Mouse (Mus musculus): ENCODE results near the gene Fnip2. TPM values are rescaled to one million over a fixed set of nuclear protein-coding genes. Genes with fewer than 3 reads are reported as not detected.

Gene Fnip2
- total RNA-seq, 2 experiments from 2014 or later: 19.9 to 21.0 TPM

DNA sequence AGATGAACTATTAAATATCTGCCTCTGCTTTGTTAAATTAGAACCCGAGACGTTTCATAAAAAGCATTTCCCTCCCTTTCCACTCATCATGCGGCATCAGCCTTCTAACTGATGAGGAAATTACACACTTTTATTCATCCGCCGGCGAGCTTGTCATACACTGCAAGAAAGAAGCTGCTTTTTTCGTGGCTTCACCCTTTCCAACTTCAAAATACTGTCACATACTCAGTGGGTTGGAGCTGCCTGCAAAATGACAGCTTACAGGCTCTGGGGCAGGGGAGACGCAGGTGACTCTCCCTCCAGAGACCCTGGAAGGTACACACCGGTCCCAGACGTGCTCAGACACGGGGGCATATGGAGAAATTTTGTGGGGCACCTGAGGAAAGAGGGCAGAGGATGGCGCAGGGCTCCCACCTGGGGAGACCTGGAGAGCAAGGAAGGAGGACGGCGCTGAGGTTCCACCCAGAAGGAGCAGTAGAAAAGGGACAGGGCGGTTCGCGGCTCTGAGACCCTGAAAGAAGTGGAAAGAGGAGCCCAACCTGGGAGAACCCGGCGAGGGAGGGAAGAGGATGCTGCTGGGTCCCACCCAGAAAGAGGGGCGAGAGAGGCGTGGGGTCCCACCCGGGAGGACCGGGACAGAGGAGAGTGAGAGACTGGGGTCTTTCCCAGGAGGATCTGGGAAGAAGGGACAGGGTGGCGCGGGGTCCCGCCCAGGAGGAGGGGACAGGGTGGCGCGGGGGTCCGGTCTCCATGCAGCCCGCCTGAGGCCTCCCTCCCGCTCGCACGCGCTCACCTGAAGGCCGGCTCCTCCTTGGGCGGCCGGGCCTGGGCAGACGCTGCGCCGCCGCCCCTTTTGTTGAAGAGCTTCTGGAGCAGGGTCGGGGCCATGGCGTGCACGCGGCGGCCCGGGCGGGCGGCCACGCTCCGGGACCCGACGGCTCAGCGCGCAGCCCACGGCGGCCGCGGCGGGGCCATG, 592 bp downstream of the Fnip2 start:
- peak in 1 of 2 experiments; percentile 36 for DNase-seq (ENCODE audit: extremely low spot score in 1 of 2, low spot score in 1 of 2)

DNA sequence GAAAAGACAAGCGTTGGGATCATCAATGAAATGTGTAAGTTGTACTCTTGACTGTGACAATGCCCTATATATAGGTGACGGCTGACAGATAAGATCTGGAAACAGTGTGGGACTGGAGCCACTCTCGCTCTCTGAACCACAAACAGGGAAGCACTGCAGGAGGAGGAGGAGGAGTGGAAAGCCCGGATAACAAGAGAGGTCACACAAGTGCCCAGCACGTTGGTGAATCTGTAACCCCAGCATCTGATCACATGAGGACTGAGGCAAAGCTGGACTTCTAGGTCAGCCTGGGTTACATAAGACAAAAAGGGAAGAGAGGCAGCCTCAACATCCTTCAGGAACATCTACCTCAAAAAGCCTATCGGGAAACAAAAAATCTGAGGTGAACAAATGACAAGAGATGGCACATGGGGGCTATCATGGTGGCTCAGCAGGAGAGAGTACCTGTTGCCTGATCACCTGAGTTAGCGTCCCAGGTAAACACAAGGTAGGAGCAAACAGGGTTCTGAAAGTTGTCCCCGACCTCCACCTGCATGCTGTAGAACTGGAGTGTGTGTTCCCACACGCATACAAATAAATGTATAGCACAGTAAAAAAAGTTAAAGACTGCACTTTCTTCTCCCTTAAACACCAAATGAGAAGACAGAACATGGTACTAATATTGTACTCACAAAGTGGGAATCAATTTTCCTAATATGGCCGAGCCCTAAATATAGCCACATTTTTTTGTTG, 2.6 kb downstream of the Fnip2 start:
- no peak for DNase-seq (ENCODE audit: extremely low spot score in 1 of 2, low spot score in 1 of 2)

DNA sequence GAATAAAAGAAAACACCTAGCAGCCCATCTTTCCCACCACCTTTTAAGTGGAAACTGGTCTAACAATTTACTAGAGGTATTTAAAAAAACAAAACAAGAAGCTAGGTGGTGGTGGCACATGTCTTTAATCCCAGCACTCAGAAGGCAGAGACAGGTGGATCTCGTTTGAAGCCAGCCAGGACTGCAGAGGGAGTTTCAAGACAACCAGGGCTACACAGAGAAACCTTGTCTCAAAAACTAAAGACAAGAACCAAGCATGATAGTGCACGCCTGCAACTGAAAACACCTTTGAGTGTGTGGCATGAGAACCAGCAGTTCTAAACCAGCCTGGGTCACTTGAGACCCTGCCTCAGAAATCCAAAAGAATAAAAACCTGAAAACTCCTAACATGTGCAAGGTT, 4.1 kb downstream of the Fnip2 start:
- DNase-seq (ENCODE audit: extremely low spot score in 1 of 2, low spot score in 1 of 2): no peak

DNA sequence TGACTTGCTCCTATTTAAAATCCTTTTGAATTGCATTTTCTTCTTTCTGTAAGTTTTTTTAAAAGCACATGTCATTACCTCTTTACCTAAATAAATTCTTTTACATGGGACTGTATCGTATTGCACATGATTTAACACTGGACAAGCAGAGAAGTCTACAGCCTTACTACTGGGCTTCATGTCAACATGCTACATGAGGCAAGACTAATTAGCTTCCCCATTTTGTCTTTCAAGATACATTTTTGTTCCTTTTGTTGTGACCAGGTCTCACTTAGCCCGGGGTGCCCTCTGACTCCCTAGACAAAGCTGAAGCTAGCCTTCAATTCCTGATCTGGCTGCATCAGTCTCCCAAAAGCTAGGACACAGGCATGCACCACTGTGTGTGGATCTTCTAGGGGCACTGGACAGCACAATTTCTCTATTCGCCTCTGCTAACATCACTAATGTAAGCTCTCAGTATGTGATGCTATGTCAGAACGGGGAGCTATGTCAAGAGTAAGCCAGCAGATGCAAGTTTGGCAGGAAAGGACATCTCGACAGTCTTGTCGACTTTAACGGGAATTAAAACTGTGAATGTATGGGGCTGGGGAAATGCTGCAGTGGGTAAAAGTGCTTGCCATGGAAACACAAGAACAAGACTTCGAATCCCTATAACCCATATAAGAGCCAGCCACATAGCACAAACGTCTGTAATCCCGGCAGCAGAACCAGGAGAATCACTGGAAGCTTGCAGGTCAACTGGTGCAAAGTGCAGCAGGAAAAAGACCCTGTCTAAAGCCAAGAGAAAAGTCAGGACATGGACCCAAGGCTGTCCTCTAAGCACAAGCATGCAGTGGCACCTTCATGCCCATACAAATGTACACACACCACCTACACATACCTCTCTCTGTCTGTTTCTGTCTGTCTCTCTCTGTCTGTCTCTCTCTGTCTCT, 5.5 kb downstream of the Fnip2 start:
- DNase-seq (ENCODE audit: extremely low spot score in 1 of 2, low spot score in 1 of 2): no peak

DNA sequence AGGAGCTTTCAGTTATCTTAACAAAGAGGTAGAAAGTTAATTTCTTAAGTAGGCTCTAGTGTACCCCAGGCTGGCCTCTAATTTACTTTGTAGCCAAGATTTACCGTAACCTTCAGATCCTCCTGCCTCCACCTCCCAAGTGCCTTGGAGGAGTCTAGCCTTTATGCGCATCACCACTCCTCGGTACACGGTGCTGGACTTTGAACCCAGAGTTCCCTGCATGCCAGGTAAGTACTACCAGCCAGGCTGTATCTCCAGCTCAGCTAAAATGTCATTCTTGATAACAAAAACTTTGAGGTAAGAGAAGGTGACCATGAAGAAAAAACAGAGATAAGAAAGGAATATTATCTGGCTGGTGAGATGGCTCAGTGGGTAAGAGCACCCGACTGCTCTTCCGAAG, 7.0 kb downstream of the Fnip2 start:
- DNase-seq (ENCODE audit: extremely low spot score in 1 of 2, low spot score in 1 of 2): no peak

DNA sequence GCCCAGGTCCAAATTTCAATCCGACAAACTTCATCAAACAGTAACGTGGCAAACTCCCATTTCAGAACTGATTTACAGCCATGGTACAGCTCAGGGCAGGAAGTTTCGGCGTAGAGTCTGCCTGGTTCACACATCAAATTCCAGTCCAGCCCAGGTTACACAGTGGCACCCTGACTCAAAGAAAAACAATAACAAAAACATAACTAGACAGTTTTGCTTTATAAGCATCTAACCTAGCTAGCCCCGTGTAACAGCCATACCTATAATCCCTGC, 7.9 kb downstream of the Fnip2 start:
- no peak for DNase-seq (ENCODE audit: extremely low spot score in 1 of 2, low spot score in 1 of 2)

DNA sequence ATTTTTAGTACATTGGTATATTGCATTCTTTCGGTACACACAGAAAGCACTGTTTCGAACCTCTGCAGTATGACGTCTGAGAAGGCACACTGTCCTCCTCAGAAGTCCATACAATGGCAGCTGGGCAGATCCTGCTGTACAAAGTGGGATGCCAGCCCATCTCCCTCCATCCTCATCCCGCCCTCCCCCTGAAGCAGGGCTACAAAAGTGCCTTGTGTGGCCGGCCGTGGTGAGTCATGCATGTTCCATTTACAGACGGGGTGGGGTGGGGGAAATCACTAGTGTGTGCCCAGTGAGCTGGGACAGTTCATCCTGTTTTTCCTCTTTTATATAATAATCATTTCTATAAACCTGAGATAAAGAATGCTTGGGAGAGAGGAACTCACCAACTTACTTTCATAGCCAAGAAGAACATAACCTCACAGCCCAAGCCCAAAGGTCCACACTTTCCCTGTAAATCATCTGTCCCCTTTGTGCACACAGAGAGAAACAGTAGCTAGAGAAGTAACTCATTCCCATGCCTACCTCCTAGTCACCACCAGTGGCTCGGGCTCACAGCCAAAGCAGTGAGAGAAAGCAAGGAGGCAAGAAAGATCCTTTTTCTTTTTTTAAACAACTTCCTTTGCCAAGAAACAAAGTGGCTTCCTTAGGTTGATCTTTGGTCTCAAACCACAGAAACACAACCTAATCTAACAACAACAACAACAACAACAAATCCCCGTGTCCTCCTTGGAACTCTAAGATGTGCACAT, 8.4 kb downstream of the Fnip2 start:
- DNase-seq (ENCODE audit: extremely low spot score in 1 of 2, low spot score in 1 of 2): peak in 1 of 2 experiments; percentile 18

DNA sequence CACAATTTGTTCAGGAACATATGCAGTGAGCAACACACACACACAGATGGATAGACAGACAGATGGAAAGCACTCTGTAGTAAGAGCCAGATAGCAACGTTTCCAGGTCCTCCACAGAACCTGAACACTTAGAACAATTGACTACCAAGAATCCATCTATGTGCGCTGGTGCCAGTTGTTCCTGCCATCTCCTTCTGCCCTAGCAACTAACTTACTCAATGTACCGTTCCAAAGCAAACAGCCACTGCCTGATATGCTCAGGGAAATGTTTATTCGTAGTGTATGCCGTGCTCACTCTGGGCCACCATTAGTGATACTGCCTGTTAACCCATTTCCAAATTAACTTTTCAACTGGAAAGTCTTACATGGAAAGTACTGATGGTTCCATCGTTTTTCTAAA, 12.5 kb downstream of the Fnip2 start:
- no peak for DNase-seq (ENCODE audit: extremely low spot score in 1 of 2, low spot score in 1 of 2)

DNA sequence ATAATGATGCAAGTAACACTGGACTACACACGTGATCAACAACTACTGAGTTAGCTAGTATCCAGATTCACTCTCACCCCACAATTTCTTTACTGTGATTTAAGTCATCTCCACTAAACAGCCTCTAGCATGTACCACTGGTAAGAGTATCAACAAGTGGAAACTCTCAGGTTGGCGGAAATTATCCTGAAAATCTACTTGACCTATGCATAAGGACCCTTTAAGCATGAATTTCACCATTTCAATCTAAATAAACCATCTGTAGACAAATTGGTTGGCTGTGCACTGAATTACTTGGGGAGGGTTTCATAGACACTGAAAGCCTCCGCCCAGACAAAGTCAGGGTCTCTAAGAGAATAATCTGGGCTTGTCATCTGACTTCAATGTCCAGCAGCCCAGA, 13.8 kb downstream of the Fnip2 start:
- DNase-seq (ENCODE audit: extremely low spot score in 1 of 2, low spot score in 1 of 2): no peak

DNA sequence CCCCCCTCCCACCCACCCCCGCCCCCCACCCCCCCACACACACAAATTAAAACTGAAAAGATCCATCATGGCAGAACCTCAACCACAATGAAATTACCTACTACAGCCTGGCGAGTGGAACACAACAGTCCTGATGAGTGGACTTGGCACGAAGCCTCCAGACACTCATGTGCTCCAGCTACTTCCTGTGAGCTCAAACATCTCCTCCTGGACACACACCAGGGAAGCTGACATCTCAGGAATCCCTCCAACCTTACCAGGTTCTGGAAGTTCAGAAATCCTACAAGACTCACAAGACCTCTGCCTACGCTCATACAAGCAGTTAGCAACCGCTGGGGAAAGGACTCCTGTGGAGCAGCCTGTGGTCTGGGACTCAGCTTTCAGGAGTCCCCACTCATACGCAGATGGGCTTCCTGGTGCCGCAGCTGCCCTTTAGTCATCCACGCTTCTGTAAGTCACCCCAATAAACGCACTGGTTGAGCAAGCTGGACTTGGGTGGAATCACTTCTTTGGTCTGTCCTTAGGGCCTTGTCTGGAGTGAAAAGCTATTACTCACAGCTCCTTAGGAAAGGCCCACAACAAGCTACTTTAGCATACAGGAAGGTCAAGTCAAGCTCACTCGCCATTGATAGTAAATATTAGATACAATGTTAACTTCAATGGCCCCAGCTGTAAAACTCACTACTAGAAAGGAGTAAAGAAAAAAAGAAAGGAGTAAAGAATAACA, 15.6 kb downstream of the Fnip2 start:
- DNase-seq (ENCODE audit: extremely low spot score in 1 of 2, low spot score in 1 of 2): no peak

DNA sequence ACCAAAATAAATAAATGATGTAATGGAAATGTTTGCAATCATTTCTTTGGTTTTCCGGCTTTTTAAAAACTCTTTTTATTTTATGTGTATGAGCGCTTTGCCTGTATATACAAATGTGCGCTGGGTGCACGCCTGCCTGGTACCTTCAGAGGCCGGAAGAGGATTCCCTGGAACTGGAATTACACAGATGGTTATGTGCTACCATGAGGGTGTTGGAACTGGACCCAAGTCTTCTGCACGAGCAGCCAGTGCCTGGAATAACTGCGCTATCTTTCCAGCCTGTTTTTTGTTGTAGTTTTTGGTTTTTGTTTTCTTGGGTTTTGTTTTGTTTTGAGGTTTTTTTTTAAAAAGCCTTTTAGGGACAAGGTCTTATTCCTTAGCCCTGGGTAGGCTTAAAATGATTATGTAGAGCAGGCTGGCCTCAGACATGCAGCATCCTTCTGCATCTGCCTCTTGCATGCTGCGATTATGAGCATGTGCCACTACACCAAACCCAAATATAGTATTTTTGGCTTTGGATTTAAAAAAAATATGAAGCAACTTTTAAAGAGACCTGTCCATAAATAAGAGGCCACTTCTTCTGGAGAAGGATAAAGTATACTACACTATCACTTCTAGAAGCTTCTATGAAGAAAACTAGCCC, 17.7 kb downstream of the Fnip2 start:
- DNase-seq (ENCODE audit: extremely low spot score in 1 of 2, low spot score in 1 of 2): no peak

DNA sequence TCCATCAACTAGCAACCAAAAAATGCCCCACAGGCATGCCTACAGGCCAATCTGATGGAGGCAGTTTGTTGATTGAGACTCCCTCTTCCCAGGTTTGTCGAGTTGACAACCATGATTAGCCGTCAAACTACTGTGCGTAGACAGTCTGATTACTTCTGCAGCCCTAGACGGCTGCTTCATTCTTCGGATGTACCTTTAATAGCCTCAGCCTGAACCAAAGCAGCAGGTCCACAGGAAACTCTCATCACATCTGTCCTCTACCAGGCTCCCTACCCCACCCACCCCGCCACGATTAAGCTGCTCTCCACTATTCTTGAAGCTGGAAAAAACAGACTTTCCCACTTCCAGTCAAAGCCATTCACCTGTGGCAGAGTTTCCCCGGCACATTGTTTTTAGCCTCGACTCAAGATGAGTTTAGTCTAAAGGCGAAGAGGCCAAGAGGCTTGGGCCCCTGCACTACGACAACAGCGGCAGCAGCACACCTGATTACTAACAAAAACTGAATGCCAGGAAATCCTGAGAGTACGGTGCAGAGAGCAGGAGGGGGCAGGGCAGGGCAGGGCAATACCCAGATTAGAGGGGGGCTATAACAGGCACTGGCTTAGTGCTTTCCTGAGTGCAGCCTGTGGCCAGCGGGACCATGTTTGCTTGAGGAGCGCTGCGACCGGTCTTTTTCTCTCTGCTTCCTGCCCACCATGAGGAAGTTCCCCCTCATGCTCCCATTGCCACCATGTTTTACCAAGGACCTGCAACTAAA, 18.7 kb downstream of the Fnip2 start:
- DNase-seq (ENCODE audit: extremely low spot score in 1 of 2, low spot score in 1 of 2): no peak

DNA sequence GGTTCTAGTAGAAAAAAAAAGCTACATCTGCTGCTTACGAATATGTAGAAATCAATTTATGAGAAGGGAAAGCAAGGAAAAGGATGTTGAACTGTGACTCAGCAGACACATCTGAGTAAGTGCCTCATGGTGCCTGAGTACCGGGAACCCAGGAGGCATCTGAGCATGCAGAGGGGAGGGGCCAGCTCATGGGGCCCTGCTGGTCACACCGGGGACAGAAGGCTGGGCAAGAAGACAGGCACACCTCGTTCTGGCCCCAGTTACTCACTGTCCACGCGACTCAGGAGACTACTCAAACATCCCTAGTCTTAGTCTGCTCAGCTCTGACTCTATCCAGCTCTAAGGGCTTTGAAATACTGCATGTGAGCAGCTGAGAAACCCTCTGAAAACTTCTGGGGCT, 25.0 kb downstream of the Fnip2 start:
- DNase-seq (ENCODE audit: extremely low spot score in 1 of 2, low spot score in 1 of 2): no peak

DNA sequence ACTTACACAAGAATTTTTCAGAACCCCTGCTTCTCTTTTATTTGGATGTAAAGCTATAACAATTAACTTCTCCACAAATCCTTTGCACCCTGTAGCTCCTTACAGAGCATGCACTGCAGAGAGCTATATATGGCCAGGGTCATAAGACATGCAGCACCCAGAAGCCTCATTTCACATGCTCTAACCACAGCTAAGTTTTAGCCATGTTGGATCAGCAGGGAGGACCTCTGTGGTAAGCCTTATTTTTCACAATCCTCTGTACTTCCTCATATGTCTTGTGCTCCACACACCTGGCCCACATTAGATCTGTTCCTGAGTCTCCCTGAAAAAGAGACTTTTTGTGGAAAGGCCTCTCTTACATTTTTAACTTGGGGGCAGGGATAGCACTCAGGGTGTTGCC, 27.9 kb downstream of the Fnip2 start:
- no peak for DNase-seq (ENCODE audit: extremely low spot score in 1 of 2, low spot score in 1 of 2)

DNA sequence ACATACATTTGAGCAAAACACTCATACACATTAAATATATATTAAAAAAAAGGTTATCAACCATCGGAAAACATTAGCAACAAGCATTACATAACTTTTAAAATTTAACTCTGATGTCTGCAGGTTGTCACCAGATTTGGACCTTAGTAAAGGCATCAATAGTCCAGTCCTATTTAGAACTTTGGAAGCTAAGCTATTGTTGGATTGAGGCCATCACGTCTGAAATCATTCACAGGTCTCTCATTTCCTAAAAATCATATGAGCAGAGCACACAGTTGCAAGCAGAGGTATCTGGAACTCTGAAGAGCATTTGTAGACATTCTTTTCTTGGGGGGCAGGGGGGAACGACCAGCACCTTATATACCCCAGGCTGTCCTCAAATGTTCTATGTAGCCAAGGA, 28.5 kb downstream of the Fnip2 start:
- no peak for DNase-seq (ENCODE audit: extremely low spot score in 1 of 2, low spot score in 1 of 2)

DNA sequence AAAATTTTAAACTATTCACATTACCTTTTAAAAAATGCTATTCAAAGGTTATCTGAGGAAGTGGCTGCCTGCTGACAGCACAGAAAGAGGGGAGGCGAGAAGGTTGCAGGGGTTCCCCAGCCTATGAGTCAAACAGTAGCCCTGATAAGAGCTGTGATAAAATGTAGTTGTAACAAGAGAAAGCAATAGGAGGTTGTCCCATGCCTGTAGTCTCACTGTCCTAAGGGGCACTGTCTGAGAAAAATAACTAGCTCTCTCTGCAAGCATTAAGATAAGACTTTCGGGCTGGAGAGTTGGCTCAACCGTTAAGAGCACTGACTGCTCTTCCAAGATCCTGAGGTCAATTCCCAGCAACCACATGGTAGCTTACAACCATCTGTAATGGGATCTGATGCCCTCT, 29.3 kb downstream of the Fnip2 start:
- DNase-seq (ENCODE audit: extremely low spot score in 1 of 2, low spot score in 1 of 2): no peak

DNA sequence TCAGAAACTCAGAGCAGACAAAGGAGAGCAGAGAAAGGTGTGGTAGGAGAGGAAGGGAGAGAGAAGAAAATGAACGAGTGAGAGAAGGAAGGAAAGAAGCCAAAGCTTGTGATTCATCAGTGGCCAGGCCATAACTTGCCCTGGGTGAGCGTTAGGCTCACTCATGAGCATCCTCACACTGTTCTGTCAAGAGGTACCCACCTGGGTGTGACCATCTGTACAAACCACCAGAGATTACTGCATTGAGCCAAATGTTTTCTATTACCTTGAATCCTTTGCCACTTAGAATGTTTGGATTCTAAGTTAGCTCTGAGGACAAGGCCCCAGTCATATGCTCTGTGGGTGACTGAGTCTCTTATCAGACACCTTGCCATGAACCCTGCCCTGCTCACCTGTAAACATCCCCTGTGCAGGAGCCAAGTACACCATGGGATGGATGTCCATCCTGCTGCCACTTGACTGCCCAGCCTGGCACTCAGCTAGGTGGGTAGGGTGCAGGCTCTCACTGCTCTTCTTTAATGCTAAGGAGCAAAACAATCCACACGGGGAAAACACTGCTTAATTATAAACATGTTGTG, 29.9 kb downstream of the Fnip2 start:
- DNase-seq (ENCODE audit: extremely low spot score in 1 of 2, low spot score in 1 of 2): no peak

DNA sequence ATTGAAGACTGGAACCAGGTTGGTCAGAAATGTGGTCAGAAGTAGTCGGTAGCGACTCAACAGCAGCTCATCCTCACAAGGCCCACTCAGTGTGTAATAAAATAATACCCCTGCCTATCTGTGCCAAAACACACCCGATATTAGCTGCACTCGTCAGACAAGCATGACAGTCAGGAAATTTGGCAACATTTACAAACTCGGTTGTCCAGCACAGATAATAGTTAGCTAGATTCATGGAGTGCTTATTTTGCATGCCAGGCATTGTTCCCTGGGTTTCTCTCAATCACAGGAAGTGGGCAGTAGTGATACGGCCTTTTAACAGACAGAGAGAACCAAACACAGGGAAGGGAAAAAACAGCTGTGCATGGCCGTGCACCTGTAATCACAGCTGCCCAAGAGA, 30.6 kb downstream of the Fnip2 start:
- DNase-seq (ENCODE audit: extremely low spot score in 1 of 2, low spot score in 1 of 2): no peak

Data from layer of hippocampus, postnatal 25 days (tissue).